Mouse (Mus musculus) Patski (cell line): ENCODE results near the gene Faf1. TPM values are rescaled to one million over a fixed set of nuclear protein-coding genes. Genes with fewer than 3 reads are reported as not detected.

Experiments
- ATAC-seq: fragments of 100-300 bp; one replicate; pipeline ENCODE4 v1.8.0; 2021
- CTCF ChIA-PET: fragments of 350-600 bp; sonication (Branson Sonifier 250); formaldehyde crosslinking; loops from one replicate; lab custom pipeline; 2022; ENCODE audit warnings: inconsistent platforms; lab: Charles Lee
- POLR2A ChIA-PET: fragments of 350-600 bp; sonication (Branson Sonifier 250); formaldehyde crosslinking; loops from one replicate; lab custom pipeline; 2022; ENCODE audit warnings: antibody characterized with exemption, inconsistent platforms; lab: Charles Lee
- DNase-seq: peaks from one replicate; pipeline ENCODE4 v3.0.0-alpha.2; 2011; ENCODE audit warnings: low read depth, low spot score
- H3K27me3 ChIP-seq: fragments of 371-371 bp; one replicate; pipeline ENCODE4 v1.5.1; 2021
- CTCF ChIP-seq: fragments of 100-300 bp; IDR thresholded peaks from one replicate; pipeline ENCODE4 v1.5.1; 2021
- in situ Hi-C: fragments of 300-500 bp; cut with MboI; formaldehyde crosslinking; loops from 3 replicates; pipeline ENCODE4 v1.11.1; 2018; ENCODE audit warnings: low pct_unique_long_range_greater_than_20kb, mixed read lengths
- polyA plus RNA-seq: library from polyadenylated mRNA; unstranded; gene quantifications from one replicate; pipeline ENCODE4 v1.2.3, GENCODE M21; 2021

The Faf1 gene
- polyA plus RNA-seq, 1 experiment from 2014 or later: 27.2 TPM

DNA sequence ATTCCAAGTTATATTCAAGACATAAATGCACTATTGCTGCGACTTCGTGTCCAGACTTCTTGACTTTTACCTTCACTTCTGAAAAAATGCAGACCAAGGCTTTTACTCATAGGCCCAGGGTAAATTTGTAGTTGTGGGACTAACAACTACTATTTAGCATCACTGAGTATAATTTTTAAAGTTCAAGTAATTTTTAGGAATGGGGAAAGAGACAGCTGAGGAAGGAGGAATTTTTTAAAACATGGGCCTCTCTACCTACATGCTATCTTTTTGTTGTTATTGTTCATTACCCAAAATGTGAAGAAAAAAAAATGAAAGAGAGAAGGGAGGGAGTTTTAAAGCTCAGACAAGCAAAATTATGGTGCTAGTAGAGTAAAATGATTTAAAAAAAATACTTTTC, 21.7 kb upstream of the Faf1 start:
- in situ Hi-C loops: no loop called here
- ATAC-seq: no peak

DNA sequence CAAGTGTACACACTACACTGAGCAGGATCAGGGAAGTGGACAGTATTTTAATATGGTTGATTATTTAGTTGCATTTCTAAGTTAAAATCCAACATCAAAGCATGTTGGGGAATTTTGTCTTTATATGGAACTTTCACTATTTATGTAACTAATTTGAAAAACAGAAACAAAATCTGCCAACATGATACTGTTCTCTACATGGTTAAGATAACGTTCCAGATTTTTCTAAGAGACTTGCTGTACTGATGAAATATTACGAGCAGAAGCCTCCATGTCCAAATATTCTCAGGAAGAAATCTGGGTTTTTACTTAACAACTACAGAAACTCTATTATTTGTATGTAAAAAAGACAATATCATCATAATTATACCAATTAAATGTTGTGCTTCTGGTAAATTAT, 20.6 kb upstream of the Faf1 start:
- POLR2A ChIA-PET: interaction anchor here (1.4 to 5.5 kb wide), 2 partner anchors 10 to 221 kb away, joined by 4 to 67 read pairs; partner anchors contain the start of gene Cdkn2c

More for the DNA sequence above, 21.7 kb upstream of the Faf1 start:
- no peak for DNase-seq
- ChIA-PET POLR2A (interaction anchor here (1.4 to 5.5 kb wide), 2 partner anchors 11 to 220 kb away, joined by 4 to 67 read pairs; partner anchors contain the start of gene Cdkn2c), CTCF (interaction anchor here (1.0 to 3.1 kb wide), 4 partner anchors 10 to 78 kb away, joined by 3 to 29 read pairs (median 4); no protein-coding TSS in a partner anchor)
- TF ChIP-seq CTCF: no peak
- H3K27me3 ChIP-seq: no peaks in the 10 kb centered on the region

DNA sequence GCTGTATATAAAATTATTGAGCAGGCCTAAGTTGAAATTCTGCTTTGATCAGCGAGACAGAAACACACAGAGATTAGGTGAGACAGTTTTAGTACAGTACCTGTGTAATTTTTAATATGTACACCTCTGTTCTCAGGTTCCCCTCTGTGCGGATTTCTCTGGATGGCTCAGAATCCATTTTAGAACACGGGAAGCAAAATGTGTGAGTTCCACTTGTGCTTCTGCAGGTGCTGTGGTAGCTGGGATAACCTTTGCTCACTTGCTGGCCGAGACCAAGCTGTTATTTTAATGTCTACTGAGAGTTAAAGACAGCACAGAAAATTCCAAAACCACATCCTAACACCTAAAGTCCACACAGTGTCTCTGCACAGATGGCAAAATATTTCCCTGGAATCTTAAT, 20.1 kb upstream of the Faf1 start:
- ChIA-PET CTCF (interaction anchor here (2.3 kb wide), 1 partner anchor 9 kb away, joined by 10 read pairs; no protein-coding TSS in a partner anchor), POLR2A (interaction anchor here (5.5 kb wide), 1 partner anchor 9 kb away, joined by 67 read pairs; the partner anchor contains the start of gene Cdkn2c)
- no peaks in the 10 kb centered on the region for H3K27me3 ChIP-seq
- TF ChIP-seq CTCF: no peak
- in situ Hi-C loops: no loop called here
- ATAC-seq (no peak), DNase-seq (no peak)

More for the DNA sequence above, 20.6 kb upstream of the Faf1 start:
- in situ Hi-C loops: no loop called here
- TF ChIP-seq CTCF: no peak
- CTCF ChIA-PET: interaction anchor here (0.9 to 3.1 kb wide), 5 partner anchors 9 to 79 kb away, joined by 3 to 29 read pairs (median 4); no protein-coding TSS in a partner anchor
- ATAC-seq (no peak), DNase-seq (no peak)
- no peaks in the 10 kb centered on the region for H3K27me3 ChIP-seq

DNA sequence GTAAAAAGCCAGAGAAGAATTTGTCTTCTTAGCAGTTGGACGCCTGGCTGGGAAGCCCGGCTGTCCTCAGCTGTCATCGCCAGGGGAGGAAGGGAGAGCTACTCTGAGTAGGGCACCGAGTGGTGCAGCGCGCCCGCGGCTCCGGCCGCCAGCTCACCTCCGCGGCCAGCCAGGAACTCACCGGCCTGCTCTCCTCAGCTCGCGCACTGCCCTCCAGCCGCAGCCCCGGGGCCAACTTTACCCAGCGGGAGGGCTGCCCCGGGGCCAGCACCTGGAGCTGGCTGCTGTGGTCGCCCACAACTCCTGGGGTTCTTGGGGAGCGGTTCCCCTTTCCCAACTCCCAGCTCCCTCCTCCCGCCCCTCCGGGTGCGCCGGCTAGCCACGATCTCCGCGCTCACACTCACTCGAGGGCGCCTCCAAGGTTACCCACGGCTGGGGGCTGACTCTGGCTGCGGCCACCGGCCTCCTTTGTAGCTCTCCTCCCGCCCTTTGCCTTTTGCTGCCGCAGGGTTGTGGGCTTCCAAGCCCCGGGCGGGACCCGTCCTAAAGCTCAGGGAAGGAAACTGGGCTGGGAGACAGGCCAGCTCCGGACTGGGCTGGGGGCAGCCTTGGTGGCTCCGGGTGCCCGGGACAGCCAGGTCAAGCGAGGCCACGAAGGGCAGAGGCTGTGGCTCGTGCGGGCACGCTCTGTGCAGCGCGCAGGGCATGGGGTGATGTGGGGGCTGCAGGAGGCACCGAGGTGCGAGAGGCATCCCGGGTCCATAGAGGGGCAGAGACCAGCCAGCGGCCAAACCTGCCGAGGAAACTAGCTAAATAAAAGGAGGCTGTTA, 19.2 kb upstream of the Faf1 start:
- DNase-seq (no peak), ATAC-seq (peak; percentile 81)
- POLR2A ChIA-PET: interaction anchor here (0.7 to 5.5 kb wide), 3 partner anchors 8 to 170 kb away, joined by 3 to 67 read pairs (median 6); partner anchors contain the start of gene Cdkn2c
- TF ChIP-seq CTCF: no peak
- in situ Hi-C loops: no loop called here
- H3K27me3 ChIP-seq: no peaks in the 10 kb centered on the region
- CTCF ChIA-PET: interaction anchor here (0.9 to 2.3 kb wide), 3 partner anchors 8 to 85 kb away, joined by 4 to 10 read pairs (median 5); partner anchors contain the start of gene Cdkn2c

DNA sequence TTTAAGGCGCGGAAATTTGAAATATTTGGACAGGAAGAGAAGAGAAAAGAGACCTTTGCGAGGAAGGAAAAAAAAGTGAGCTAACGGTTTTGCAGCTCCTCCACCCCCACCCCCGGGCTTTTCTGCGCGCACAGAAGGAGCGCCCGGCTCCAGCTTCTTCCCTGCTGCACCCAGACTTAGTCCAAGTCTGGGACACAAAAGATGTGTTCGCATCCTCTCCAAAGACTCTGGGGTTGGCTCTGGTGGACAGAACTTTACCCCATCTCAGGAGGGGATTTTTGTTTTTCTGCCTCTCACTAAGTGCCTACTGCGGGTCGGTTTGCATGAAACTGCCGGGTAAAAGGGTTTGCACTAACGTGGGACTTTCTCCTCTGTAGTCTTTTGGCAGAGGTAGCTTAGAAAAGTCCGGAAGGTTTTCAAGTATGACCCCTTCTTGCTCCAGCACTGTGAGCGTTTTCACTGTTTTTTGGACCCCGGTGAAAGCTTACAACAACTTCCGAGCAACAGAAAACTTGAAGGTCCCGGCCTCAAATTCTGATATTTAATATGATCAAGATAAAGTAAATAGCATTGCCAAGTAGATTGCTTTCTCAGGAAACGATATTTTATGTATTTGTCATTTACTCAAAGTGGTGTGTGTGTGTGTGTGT, 18.4 kb upstream of the Faf1 start:
- POLR2A ChIA-PET: interaction anchor here (0.8 to 5.5 kb wide), 4 partner anchors 7 to 182 kb away, joined by 3 to 67 read pairs (median 8); partner anchors contain the start of gene Cdkn2c
- CTCF ChIA-PET: interaction anchor here (0.9 to 2.6 kb wide), 4 partner anchors 7 to 85 kb away, joined by 4 to 10 read pairs (median 6); partner anchors contain the start of gene Cdkn2c
- no peak for TF ChIP-seq CTCF
- no peak for ATAC-seq
- no peaks in the 10 kb centered on the region for H3K27me3 ChIP-seq
- no peak for DNase-seq
- in situ Hi-C loops: no loop called here

DNA sequence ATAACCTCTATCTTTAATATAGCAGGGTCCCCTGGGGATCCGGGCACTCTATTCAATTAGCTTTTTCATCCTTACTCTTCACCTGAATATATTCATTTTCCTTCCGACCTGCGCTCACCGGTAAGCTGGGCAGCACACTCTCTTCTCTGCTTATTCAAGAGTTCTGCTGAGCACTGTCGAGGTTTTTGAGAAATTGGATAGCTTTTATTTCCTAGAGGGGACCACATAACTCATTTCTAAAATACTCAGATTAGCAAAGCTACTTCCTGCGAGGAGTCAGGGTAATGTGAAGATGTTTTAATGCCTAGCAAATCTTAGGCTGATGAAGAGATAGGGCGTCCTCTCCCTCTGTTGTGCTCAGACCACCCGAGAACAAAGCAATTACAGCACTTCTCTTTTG, 17.6 kb upstream of the Faf1 start:
- ATAC-seq (no peak), DNase-seq (no peak)
- POLR2A ChIA-PET: interaction anchor here (0.6 to 5.5 kb wide), 5 partner anchors 7 to 182 kb away, joined by 3 to 67 read pairs (median 3); partner anchors contain the start of gene Cdkn2c
- in situ Hi-C loops: no loop called here
- H3K27me3 ChIP-seq: no peaks in the 10 kb centered on the region
- TF ChIP-seq CTCF: no peak
- CTCF ChIA-PET: interaction anchor here (1.3 to 2.6 kb wide), 3 partner anchors 8 to 86 kb away, joined by 3 to 6 read pairs (median 4); partner anchors contain the start of gene Cdkn2c

DNA sequence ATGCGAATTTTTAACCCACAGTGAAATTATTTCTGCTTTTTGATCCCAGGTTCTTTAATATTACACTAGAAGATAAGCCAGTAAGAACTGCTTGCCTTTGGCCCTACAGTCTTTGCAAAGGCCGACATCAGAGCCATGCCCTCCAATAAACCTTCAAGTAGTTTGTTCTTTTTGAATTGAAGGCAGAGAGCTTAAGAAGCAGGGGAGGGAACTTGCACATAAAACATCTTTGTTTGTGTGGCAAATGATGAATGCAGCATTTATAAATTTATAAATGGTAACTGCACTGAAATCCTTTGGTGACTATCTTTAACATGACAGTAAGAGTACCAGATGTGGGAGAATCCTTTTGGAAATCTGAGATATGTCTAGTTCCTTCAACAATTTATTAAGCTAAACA, 16.8 kb upstream of the Faf1 start:
- ChIA-PET POLR2A (no interaction called here), CTCF (interaction anchor here (1.2 to 2.6 kb wide), 3 partner anchors 83 to 111 kb away, joined by 3 to 6 read pairs (median 3); no protein-coding TSS in a partner anchor)
- in situ Hi-C loops: no loop called here
- no peak for TF ChIP-seq CTCF
- DNase-seq: no peak
- H3K27me3 ChIP-seq: no peaks in the 10 kb centered on the region
- ATAC-seq: no peak

DNA sequence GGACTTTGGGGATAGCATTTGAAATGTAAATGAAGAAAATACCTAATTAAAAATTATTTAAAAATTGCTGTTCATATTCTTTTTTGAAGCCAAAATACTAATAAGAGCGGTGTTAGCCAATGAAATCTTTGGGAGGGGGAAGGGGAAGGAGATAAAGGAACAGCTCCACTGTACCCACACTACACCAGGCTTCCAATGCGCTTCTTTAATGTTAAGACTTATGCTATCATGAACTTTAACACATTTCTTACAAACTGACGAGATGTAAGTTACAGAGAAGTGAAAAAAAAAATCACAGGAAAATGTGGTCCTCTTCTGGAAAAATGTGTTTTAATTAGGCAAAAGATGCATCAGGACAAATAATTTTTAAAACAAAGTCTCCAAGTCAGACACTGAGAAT, 15.8 kb upstream of the Faf1 start:
- no peak for DNase-seq
- in situ Hi-C loops: no loop called here
- POLR2A ChIA-PET: no interaction called here
- CTCF ChIA-PET: interaction anchor here (1.2 to 2.6 kb wide), 2 partner anchors 9 to 84 kb away, joined by 3 to 6 read pairs; no protein-coding TSS in a partner anchor
- ATAC-seq: no peak
- H3K27me3 ChIP-seq: no peaks in the 10 kb centered on the region
- no peak for TF ChIP-seq CTCF

DNA sequence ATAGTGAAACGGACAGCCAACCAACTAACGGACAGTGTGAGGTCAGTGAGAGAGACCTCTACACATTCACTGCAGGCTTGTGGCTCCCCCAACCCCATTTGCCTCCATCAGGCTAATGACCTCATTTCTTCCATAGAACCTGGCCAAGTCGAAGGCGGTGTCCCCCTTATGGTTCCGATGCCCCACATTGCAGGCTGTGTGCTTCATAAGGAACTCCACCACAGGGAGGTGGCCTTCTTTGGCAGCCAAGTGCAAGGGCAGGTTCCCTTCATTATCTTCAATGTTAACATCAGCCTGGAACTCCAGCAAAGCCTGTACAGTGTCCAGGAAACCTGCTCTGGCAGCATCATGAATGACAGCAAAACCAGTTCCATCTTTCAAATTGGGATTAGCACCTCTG, 15.2 kb upstream of the Faf1 start:
- in situ Hi-C loops: no loop called here
- TF ChIP-seq CTCF: no peak
- ChIA-PET POLR2A (interaction anchor here (0.8 kb wide), 1 partner anchor 8 kb away, joined by 8 read pairs; no protein-coding TSS in a partner anchor), CTCF (interaction anchor here (1.2 to 1.4 kb wide), 3 partner anchors 10 to 213 kb away, joined by 3 to 4 read pairs (median 3); no protein-coding TSS in a partner anchor)
- no peaks in the 10 kb centered on the region for H3K27me3 ChIP-seq
- DNase-seq: no peak
- no peak for ATAC-seq

DNA sequence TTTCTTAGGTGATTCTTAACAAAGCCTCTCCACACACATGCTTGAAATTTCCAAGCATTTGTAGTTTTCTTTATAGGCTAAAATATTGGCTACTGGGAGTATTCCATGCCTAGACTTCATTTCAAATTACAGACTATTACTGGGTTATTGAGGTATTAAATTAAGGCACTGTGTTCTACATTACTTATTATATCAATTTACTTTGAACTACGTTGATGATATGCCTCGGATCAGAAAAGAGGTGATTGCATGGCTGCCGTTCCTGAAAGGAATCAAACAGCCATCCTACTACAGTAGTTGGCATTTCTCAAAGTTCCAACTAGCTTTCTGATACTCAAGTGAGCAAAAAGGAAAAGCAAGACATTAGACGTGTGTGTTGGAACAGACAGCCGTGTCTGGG, 14.1 kb upstream of the Faf1 start:
- no peak for TF ChIP-seq CTCF
- in situ Hi-C loops: no loop called here
- ChIA-PET POLR2A (interaction anchor here (1.2 kb wide), 1 partner anchor 10 kb away, joined by 3 read pairs; no protein-coding TSS in a partner anchor), CTCF (interaction anchor here (1.2 to 1.4 kb wide), 2 partner anchors 14 to 214 kb away, joined by 3 to 4 read pairs; no protein-coding TSS in a partner anchor)
- no peaks in the 10 kb centered on the region for H3K27me3 ChIP-seq
- no peak for ATAC-seq
- DNase-seq: no peak
